Mouse (Mus musculus) ovary, postnatal 36 days (tissue): ENCODE data around the gene Kif6.
A peak's percentile ranks its signal among the peaks of the same experiment; 100 is the strongest.

Source experiments
- DNase-seq: peaks from one replicate; pipeline ENCODE4 v3.0.0; 2022; ENCODE audit warnings: low spot score, mixed read lengths

Gene Kif6

DNA sequence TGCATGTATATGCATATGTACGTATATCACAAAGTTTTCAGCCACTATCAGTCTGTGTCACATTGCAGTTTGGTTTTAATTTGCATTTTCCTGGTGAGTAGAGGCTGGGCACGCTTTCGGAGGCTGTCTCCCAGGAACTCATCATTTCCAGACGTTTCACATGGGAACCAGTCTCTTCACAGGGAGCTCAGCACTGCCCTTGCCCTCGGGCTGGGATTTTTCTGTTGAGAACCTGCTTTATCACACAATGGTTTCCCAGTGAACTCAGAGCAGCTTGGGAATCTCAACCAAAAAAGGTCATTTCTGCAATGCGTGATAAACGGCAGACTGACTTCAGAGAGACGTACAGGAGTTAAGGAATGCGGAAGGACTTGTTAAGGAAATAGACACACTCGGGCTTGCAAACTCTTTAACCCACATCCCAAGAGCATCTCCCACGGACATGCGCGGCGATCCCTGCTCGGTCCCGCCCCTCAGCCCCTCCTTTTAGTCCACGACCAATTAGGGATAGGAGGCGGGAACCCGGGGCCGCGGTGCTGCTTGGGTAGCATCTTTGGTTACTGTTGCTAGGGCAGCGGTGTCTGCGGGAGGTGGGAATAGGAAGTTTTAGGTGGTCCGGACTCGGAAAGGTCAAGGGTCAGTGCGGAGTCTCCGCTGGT is at the start of gene Kif6:
Gene Kif6 (plus strand): TSS at position 560 of the 659 bp plus-strand sequence.
- DNase-seq: peak; percentile 81

DNA sequence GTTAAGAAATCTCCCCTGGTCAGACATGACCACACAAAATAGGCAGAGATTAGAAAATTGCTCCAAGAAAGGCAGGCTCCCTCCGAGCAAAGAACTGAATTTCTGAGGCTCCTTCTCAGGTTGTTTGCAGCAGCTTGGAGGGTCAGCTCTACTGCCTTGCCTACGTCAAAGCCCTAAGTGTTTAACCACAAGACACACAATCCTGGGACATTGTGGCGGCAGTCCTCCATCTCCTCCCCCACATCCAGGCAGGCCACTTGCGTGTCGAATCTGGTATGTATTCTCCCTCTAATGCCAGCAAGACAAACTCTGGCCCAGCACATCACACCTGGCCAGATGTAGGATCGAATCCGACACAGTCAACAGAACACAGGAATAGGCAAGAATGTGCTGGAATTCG is 46.2 kb upstream of the Kif6 start:
- DNase-seq: no peak

DNA sequence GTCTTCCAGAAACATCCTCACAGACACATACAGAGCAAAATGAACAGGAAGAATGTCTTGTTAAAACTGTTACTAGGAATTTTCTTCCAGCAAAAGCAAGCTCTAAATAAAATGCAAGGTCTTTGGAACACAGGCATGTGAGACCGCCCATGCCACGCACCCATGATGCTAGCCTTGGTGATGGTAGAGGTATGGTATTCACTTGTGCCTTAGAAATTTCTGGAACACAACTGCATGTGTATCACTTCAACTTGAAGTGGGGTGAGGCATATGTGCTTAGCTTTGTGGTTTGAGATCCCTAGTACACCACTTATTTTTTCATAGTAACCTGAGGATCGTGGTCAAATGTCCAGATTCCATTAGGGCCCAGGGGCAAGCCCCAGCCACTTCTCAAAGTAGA is 37.6 kb upstream of the Kif6 start:
- DNase-seq: no peak

DNA sequence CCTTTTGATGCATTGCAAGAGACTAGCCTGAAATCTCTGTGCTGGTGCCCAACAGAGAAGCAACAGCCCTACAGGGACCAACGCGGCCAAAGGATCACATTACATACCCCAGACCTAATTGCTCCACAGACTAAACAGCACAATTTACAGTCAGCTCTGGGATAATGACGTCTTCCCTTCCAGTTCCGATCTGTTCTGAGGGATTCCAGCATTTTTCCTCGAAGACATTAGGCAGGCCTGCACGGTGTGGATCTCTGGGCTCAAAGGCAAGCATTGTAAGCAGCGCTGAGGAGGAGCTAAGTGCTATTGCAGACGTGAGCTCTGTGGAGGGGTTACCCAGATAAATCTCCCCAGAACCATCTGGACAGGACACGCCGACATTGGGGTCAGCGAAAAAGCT is 32.5 kb upstream of the Kif6 start:
- no peak for DNase-seq

DNA sequence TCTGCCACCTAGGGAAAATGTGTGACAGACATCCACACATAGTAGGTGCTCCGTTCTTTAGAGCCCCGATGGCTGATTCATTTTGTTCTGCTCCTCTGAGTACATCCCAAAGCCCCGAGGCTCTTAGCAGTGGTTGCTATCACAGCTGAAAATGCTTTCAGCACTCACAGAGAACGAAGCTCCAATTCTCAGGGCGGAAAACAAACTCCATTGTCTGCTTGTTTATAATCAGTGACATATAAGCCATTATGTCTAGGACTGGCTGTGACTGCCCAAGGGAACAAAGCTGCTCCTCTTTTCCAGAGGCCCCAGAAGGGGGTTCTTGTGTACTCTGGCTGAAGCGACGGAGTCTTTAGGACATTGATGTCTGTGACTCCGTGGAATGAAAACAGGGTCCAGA is 24.9 kb upstream of the Kif6 start:
- no peak for DNase-seq

DNA sequence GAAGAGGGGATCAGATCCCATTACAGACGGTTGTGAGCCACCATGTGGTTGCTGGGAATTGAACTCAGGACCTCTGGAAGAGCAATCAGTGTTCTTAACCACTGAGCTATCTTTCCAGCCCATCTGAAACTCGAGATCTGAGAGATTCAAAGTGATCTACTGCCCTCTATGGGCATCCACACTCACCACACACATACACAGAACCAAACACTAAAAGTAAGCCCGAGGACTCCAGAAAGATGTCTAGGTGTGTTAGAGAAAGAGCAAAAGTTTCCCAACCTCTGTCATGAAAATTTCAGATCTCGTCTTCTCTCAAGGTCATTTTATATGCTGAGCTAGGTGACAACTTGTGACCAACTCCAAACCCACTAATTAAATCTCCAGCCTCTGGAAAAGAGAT is 9.5 kb upstream of the Kif6 start:
- no peak for DNase-seq

DNA sequence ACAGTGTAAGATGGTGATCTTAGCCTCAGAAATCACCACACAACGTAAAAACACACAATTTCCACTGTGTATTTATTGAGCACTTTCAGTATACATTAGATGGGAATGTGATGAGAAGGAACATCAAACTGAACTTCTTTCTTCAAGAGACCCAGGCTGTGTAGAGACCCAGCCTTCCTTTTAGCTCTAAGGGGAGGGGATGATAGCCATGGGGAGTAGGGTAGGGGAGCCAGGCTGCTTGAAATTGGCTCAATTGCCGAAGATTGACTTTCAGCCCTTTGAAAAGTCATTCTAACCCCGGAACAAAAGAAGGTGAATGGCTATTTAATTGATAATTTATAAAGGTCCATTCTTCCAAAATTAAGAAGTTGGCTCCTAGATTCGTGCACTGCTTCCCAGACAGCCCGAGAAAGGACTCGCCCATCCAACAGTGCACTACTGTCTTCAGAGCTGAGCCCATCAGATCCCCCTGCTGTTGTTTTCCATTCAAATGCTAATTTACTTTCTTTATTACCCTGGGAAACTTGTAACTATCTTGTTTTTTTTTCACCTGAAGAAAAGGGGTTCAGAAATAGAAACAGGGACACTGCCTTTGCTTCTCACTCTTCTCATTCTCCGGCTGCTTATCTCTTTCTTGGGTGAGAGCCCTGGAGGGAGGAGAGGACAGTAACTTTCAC is 7.4 kb upstream of the Kif6 start:
- DNase-seq: no peak

DNA sequence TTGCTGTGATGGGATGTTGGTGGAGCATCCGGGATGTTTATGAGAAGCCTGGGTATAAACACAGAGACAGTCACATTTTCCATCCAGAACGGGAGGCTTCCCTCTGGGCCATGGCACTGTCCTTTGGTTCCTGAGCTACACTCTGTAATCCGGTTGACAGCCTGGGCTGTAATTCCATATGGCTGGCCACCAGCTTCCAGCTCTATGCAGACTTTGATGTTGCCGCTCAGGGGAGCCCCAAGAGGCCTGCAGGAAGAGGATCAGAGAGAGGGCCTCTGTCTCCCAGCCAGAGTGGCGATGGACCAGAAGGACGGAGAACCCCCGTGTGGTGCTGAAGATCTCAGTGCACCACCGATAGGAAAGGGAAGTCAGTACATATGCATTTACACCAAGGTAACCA is 4.6 kb upstream of the Kif6 start:
- no peak for DNase-seq

DNA sequence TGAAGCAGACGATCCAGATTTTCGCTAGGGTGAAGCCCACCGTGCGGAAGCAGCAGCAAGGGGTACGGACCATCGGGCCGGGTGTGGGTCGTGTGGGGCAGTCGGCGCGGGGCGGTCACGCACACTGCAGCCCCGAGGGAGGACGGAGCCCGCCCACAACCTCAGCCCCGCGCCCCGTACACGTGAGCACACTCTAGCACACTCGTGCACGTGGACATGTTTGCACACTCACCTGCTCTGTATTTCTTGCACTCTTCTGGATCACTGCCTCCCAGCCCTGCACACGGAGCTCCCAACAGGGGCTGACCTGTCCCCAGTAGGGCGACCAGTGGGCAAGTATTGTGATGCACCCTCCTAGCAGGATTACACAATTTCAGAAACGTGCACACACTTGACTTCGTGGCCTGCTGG is 310 bp downstream of the Kif6 start:
- DNase-seq: no peak

DNA sequence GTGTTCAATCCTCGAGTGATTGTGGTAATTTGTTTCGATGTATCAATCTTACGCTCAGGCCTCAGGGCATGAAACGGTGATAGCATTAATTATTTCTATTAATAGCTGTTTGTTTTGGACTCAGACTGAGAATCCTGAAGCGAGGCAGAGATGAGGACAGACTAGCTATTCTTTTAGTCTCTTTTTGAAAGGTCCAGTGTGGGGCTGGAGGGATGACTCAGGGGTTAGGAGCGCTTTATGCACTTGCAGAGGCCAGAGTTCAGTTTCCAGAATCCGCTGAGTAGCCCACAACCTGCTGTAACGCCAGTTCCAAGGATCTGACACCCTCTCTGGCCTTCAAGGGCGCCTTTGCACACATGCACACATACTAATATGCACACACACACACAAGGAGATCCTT is 9.6 kb downstream of the Kif6 start:
- no peak for DNase-seq

DNA sequence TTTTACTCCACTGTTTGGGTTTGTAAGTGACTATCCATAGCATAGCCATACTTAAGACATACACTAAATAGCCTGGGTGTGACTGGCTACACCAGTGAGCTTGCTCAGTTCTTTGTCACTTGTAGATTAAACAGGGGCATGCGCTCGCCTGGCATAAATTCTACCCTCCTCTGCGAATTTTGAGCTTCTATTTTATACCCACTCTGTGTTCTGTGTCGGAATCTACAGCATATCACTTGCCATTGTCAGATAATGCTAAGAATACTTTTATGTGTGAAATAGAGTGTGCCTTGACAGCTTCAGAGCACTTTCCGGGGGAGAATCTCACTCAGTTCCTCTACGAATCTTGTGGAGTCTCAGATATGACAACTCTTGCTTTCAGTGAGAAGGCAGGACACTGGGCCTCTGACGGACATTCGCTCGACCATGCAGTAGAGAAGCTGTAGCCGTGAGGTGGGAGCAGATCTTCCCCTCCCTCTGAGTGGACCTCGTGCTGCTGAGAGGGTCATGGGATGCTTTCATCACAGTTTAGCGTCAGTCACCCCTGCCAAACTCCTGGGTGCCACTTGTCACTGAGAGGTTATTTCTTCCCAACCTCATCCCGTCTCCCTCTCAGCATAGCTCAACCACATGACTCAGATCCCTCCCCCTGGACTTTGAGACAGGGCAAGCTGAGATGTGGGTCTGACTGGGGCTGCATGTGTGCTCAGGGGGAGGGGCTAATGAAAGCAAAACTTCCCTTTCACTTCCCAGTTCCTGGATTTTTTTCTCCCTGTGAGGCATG is 12.3 kb downstream of the Kif6 start:
- no peak for DNase-seq

DNA sequence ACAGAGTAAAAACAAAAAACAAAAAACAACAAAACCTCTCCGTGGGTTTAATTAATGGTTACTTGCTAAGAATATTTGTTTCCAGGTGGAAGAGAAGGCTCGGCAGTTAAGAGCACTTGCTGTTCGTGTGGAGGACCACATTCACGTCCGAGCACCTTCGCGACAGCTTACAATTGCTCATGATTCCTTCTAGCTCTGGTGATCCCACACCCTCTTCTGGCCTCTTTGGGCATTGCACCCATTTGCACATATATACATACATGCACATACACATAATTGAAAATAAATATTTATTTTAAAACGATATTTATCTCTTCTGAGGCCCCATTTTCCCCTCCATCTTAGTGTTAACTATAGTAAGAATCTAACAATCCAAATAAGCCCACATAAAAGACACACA is 13.9 kb downstream of the Kif6 start:
- DNase-seq: no peak

DNA sequence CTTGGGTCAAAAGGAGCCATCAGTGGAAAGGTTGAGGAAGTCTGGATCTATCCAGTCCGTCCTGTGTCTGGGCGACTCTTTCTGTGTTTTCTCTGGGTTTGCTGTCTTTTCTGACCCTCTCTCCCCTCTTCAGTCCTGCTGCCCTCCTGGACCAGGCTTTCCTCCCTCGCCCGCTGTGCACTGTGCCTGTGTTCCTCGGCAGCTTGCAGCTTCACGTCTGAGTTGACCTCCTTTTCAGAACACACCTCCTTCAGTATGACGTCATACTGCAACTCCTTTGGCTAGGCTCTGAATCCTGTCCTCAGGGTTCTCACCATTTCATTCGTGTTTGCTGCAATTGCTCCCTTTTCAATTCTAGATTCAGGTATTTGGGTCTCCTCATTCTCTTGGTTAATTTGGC is 18.1 kb downstream of the Kif6 start:
- DNase-seq: no peak

DNA sequence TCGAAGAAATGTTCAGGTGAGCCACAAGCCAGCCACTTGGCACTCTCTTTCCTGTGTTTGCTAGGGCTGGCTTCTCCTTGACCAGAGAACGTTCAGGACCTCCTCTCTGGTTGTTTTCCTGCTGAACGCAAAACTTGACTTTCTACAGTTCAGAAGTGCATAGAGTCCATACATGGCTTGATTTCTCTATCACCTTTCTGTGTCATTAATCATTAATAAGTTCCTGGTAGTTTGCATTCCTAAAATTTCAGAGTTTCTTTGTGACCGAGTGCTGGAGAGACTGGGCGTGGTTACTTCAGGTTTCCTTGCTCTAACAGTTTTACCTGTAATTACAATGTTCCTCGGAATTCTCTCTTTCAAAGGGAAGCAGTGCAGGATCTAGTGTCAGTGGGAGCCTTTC is 27.0 kb downstream of the Kif6 start:
- no peak for DNase-seq

DNA sequence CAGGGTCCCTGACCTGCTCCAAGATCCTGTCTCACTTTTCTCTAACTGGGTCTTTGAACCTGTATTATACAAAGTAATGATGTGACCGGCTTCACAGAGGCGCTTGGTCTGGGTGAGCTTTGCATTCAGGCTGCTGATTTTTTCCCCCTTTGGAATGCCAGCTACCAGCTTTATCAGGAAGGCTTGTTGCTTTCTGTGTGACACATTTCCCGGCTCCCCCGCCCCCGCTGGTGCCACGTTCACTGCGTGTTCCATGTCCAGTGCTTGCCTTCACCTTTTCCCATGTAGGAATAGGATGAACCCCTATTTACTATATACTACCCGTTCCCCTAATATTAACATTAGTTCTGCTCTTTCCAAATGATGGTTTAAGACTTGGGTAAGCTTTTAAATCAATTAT is 27.4 kb downstream of the Kif6 start:
- DNase-seq: no peak

DNA sequence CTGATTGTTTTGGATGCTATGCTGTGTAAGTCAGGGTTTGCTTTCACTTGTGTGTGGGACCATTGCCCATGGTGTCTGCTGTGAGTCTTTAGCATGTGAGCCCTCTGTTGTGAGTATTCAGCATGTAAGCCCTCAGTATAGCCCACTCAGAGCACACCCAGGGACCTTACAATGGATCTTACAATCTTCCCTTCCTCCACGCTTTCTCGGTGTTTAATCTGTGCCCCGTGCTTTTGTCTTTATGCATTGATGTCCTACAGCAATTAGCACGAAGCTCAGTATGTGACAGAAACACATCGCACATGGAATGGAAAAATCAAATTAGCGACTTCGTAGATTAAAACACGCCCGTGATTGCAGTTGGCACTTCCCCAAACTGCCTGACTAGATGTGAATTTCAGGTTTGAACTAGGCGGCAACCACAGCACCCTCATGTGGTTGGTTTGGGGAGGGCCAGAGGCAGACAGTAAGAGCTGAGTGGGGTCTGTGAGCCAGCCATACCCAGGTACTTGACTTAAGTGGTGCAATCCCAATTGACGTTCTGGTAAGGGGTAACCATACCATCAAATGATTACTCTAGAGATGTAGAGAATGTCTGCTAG is 28.1 kb downstream of the Kif6 start:
- no peak for DNase-seq

DNA sequence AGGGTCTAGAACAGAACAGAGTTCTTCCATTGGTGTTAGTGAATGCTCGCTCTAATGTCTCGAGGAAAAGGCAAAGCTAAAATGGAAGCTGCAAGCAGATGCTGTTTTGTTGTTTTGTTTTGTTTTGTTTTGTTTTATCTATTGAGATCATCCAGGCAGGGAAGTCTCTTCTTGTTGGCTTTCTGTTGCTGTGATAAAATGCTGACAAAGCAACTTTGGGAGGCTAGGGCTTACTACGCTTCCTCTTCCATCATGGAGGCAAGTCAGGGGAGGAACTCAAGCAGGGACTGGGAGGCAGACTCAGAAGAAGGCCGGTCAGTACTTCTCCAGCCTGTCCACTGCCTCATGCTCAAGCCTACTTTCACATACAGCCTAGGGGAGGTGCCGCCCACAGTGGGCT is 31.3 kb downstream of the Kif6 start:
- DNase-seq: no peak

DNA sequence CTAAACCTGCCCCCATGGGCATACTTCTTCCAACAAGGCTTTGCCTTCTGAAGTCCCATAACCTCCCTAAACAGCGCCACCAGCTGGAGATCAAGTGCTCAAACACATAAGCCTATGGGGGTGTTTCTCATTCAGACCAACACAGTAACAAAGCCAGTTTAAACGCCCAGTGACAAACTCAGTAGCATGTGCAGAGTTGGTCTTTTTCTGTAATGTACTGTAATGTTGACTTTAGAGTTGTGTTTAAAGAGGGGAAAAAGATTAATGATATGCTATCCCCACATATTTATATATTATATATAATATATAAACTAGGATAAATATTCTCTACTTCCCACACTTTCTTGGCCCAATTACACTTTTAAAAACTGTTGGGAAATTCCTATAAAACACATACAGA is 34.0 kb downstream of the Kif6 start:
- DNase-seq: no peak

DNA sequence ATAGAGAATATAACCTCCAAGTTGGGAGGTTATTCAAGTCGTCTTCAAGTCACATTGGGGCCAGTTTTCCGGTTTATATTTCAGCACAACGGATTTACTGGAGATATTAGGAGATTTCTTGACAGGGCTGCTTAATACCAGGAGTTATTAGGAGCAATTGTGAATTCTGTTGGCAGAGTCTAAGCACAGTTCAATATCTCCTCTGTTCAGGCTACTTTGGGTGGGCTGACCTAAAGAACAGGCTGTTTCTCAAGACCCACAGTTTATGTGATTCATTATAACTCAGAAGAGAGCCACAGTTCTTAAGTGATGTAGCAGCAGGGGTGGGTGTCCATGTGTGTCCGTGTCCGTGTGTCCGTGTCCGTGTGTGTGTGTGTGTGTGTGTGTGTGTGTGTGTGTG is 34.5 kb downstream of the Kif6 start:
- no peak for DNase-seq

DNA sequence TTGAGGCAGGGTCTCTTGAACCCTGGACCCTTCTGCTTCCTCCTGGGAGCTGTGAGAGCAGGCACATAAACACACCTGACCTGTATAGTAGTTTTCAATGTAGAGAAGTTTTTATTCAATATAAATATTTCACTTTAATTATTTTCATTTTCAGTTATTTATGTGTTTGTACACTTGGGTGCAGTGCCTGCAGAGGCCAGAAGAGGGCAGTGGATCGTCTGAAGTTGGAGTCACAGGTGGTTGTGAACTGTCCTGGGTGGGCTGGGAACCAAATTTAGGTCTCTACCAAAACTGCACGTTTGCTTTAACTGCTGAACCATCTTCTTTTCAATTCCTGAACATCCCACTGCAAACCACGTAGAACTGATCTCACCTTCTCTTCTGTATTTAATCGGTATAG is 35.4 kb downstream of the Kif6 start:
- no peak for DNase-seq

DNA sequence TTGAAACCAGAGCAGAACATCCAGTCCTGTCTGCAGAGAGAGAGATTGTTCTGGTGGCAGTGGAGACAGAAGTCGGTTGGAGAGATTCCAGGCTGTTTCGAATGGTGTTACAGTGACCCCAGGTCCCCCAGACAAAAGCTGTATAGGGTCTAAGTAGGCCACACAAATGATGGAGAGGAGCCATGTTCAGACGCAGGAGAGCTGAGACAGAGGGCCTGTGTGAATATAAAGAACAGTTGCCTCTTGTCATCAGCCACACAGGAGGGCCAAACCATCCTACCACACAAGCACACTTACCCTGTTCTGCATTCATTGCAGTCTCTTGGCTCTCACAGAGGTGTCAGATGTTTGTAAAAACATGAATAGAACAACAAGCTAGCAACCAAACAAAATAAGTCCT is 37.4 kb downstream of the Kif6 start:
- DNase-seq: no peak

DNA sequence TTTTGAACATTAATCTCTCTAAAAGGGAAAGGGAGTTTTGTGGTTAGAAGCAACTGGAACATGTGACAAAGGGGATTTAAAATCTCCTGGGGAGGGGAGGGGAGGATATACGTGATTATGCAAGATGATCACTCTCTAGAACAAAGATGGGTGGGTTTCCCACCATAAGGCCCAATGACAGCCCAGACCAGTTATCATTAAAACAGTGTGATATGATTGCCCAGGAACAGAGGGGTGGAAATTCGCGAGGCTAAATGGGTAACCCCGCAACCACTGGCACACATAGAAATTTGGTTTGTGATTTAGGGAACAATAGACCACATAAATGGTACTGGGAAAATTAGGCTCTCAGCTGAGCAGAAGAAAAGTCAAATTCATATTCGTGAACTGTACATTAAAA is 37.9 kb downstream of the Kif6 start:
- no peak for DNase-seq

DNA sequence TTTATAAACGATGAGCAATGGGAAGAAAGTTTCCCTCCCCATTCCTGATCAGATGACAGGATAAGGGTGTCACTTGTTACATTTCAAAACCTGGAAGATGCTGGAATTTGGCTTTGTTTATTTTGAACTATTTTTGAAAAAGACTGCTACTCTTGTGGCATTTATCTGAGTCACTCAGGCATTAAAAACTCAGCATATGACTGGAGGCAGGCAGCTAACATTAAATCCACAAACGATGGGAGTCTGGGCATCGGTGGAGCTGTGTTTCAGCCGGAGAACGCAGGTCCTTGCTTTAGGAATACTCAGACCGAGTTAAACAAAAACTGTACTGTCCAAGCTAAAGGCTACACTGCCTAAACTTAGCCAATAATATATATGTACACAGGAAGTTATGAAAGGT is 46.7 kb downstream of the Kif6 start:
- no peak for DNase-seq
